Mouse (Mus musculus) liver, embryonic 14.5 days (tissue): Measurements from ENCODE around the gene Gdap2.

Experiments
- CTCF ChIP-seq: IDR thresholded peaks from 2 replicates; pipeline ENCODE4 v1.5.1; 2016; ENCODE audit warnings: antibody characterized with exemption, low read depth, control low read depth
- EP300 ChIP-seq: IDR thresholded peaks from 2 replicates; pipeline ENCODE4 v1.6.1; 2016; ENCODE audit warnings: antibody characterized with exemption, low read depth

- TF ChIP-seq CTCF (no peak), EP300 (no peak)
Measured at GRCm38 (mm10) chr3:100227509-100227908, 65.3 kb downstream of the Gdap2 start.
